Mouse (Mus musculus) MEL (cell line): Measurements from ENCODE around the gene Cnot6l. TPM values are rescaled to one million over a fixed set of nuclear protein-coding genes. Genes with fewer than 3 reads are reported as not detected.

Experiments
- DNase-seq: peaks from one replicate; pipeline ENCODE4 v3.0.0; 2011; ENCODE audit warnings: low read depth, low spot score
- H3K27ac ChIP-seq: 2 replicates; pipeline ENCODE4 v1.5.1; 2012; ENCODE audit warnings: low read depth, mild to moderate bottlenecking, control low read depth, low read length, moderate library complexity; ENCODE audit not compliant: control insufficient read depth
- H3K27me3 ChIP-seq, 2 experiments: fragments of 150-350 bp in 1 of 2; sonication (generic) in 1 of 2; 2 replicates each; pipeline ENCODE4 v1.6.1; 2012; ENCODE audit warnings: low read length in 2 of 2, mild to moderate bottlenecking in 2 of 2, improper control_type of control experiment in 1 of 2, moderate library complexity in 1 of 2; ENCODE audit not compliant: insufficient read depth in 2 of 2, control insufficient read depth in 1 of 2
- H3K36me3 ChIP-seq, 2 experiments: 2 replicates each; pipeline ENCODE4 v1.6.1; 2012 to 2014; ENCODE audit warnings: low read length in 2 of 2, improper control_type of control experiment in 1 of 2, inconsistent platforms in 1 of 2, mild to moderate bottlenecking in 1 of 2; ENCODE audit not compliant: insufficient read depth in 2 of 2, control insufficient read depth in 1 of 2
- H3K4me1 ChIP-seq, 2 experiments: fragments of 150-350 bp in 1 of 2; sonication (generic) in 1 of 2; 2 replicates each; pipeline ENCODE4 v1.6.1; 2012; ENCODE audit warnings: low read length in 2 of 2, improper control_type of control experiment in 1 of 2, mild to moderate bottlenecking in 1 of 2; ENCODE audit not compliant: insufficient read depth in 2 of 2, control insufficient read depth in 1 of 2
- H3K4me3 ChIP-seq, 2 experiments: fragments of 150-350 bp in 1 of 2; sonication (generic) in 1 of 2; 2 replicates each; pipeline ENCODE4 v1.5.1; 2012; ENCODE audit warnings: low read depth in 2 of 2, low read length in 2 of 2, mild to moderate bottlenecking in 2 of 2, moderate library complexity in 2 of 2, control low read depth in 1 of 2, improper control_type of control experiment in 1 of 2; ENCODE audit not compliant: control insufficient read depth in 1 of 2, insufficient read depth in 1 of 2
- H3K79me2 ChIP-seq: 2 replicates; pipeline ENCODE4 v1.6.1; 2012; ENCODE audit warnings: mild to moderate bottlenecking, low read length, moderate library complexity; ENCODE audit not compliant: control insufficient read depth, poor library complexity, insufficient read depth
- H3K9ac ChIP-seq: 2 replicates; pipeline ENCODE4 v1.6.1; 2012; ENCODE audit warnings: low read depth, mild to moderate bottlenecking, control low read depth, low read length, moderate library complexity; ENCODE audit not compliant: control insufficient read depth, poor library complexity, severe bottlenecking
- H3K9me3 ChIP-seq: fragments of 150-350 bp; sonication (generic); replicated peaks from 2 replicates; pipeline ENCODE4 v1.6.1; 2012; ENCODE audit warnings: mild to moderate bottlenecking, low read length, improper control_type of control experiment, moderate library complexity; ENCODE audit not compliant: insufficient read depth
- BHLHE40 ChIP-seq: IDR thresholded peaks from 2 replicates; pipeline ENCODE4 v1.6.1; 2012; ENCODE audit warnings: low read depth, mild to moderate bottlenecking, inconsistent platforms, low read length, improper control_type of control experiment, borderline replicate concordance
- CHD2 ChIP-seq: IDR thresholded peaks from 2 replicates; pipeline ENCODE4 v1.6.1; 2011; ENCODE audit warnings: low read length, improper control_type of control experiment
- ELF1 ChIP-seq: IDR thresholded peaks from 2 replicates; pipeline ENCODE4 v1.6.1; 2014; ENCODE audit warnings: low read depth, mild to moderate bottlenecking, inconsistent platforms, low read length, improper control_type of control experiment, moderate library complexity
- HCFC1 ChIP-seq: IDR thresholded peaks from 2 replicates; pipeline ENCODE4 v1.6.1; 2012; ENCODE audit warnings: low read depth, mild to moderate bottlenecking, inconsistent platforms, low read length, improper control_type of control experiment, moderate library complexity
- JUND ChIP-seq: IDR thresholded peaks from 2 replicates; pipeline ENCODE4 v1.6.1; 2011; ENCODE audit warnings: low read depth, mild to moderate bottlenecking, improper control_type of control experiment, low read length
- MAFK ChIP-seq: IDR thresholded peaks from 2 replicates; pipeline ENCODE4 v1.6.1; 2011; ENCODE audit warnings: low read depth, mild to moderate bottlenecking, low read length, improper control_type of control experiment, borderline replicate concordance
- MYB ChIP-seq: IDR thresholded peaks from 2 replicates; pipeline ENCODE4 v1.6.1; 2011; ENCODE audit warnings: mild to moderate bottlenecking, low read depth, low read length, improper control_type of control experiment
- NELFE ChIP-seq: IDR thresholded peaks from 2 replicates; pipeline ENCODE4 v1.6.1; 2011; ENCODE audit warnings: low read depth, low read length, improper control_type of control experiment
- NRF1 ChIP-seq: IDR thresholded peaks from 2 replicates; pipeline ENCODE4 v1.6.1; 2014; ENCODE audit warnings: low read depth, mild to moderate bottlenecking, inconsistent platforms, low read length, improper control_type of control experiment, moderate library complexity; ENCODE audit not compliant: poor library complexity, insufficient read depth, severe bottlenecking
- POLR2AphosphoS2 ChIP-seq: IDR thresholded peaks from 2 replicates; pipeline ENCODE4 v1.6.1; 2011; ENCODE audit warnings: low read length, improper control_type of control experiment
- TCF12 ChIP-seq: IDR thresholded peaks from 2 replicates; pipeline ENCODE4 v1.6.1; 2014; ENCODE audit warnings: low read depth, mild to moderate bottlenecking, inconsistent platforms, low read length, improper control_type of control experiment, moderate library complexity
- UBTF ChIP-seq: IDR thresholded peaks from 2 replicates; pipeline ENCODE4 v1.6.1; 2012; ENCODE audit warnings: low read depth, mild to moderate bottlenecking, inconsistent platforms, low read length, improper control_type of control experiment, moderate library complexity, borderline replicate concordance; ENCODE audit not compliant: insufficient read depth
- USF2 ChIP-seq, 2 experiments: IDR thresholded peaks; 2 replicates each; pipeline ENCODE4 v1.6.1; 2011 to 2012; ENCODE audit warnings: improper control_type of control experiment in 2 of 2, low read length in 2 of 2, borderline replicate concordance in 1 of 2, inconsistent platforms in 1 of 2, low read depth in 1 of 2, mild to moderate bottlenecking in 1 of 2; ENCODE audit not compliant: insufficient read depth in 1 of 2
- ZC3H11A ChIP-seq: IDR thresholded peaks from 2 replicates; pipeline ENCODE4 v1.6.1; 2012; ENCODE audit warnings: low read depth, mild to moderate bottlenecking, inconsistent platforms, low read length, improper control_type of control experiment
- ZNF384 ChIP-seq: IDR thresholded peaks from 2 replicates; pipeline ENCODE4 v1.6.1; 2012; ENCODE audit warnings: low read depth, mild to moderate bottlenecking, inconsistent platforms, low read length, improper control_type of control experiment
- polyA plus RNA-seq, 2 experiments: library from polyadenylated mRNA; stranded (reverse) in 1 of 2; unstranded in 1 of 2; fragments of >175 nt in 1 of 2; fragments of >200 nt in 1 of 2; gene quantifications; 2 replicates each; pipeline versions ENCODE4 v1.2.1 to v1.2.4; 2012; ENCODE audit warnings: low replicate concordance in 2 of 2, low read depth in 1 of 2; ENCODE audit not compliant: insufficient read length in 2 of 2, insufficient read depth in 1 of 2, missing spikeins in 1 of 2
- total RNA-seq: library from RNA; depleted of rRNA; stranded (reverse); fragments of 300-350 nt; gene quantifications from 2 replicates; pipeline ENCODE4 v1.2.3, GENCODE M21; 2012

Gene Cnot6l
- total and polyA plus RNA-seq, 3 experiments, result 10.2 to 21.2 TPM; not detected in 1

GRCm38 (mm10) chr5:96200269-96200668, 36.3 kb upstream of the Cnot6l start (continued):
- TF ChIP-seq ELF1, result peak; percentile 58; the same call in 1 of the 2 replicates
- TF ChIP-seq MAFK, result peak; percentile 43; the same call in 1 of the 2 replicates
- TF ChIP-seq TCF12, result peak; percentile 82
- no peak for TF ChIP-seq ZC3H11A
- TF ChIP-seq NRF1, result no peak
- no peak for TF ChIP-seq NELFE
- TF ChIP-seq JUND, result no peak
- no peak for TF ChIP-seq CHD2
- no peak for TF ChIP-seq ZNF384
- no peak for TF ChIP-seq UBTF
- no peak for TF ChIP-seq USF2 (IDR thresholded peaks at IDR 0.05; ENCODE audit: borderline replicate concordance in 1 of 2, insufficient read depth in 1 of 2, low read depth in 1 of 2, low read length in 2 of 2)
- no peak for TF ChIP-seq MYB
- TF ChIP-seq HCFC1, result no peak

DNA sequence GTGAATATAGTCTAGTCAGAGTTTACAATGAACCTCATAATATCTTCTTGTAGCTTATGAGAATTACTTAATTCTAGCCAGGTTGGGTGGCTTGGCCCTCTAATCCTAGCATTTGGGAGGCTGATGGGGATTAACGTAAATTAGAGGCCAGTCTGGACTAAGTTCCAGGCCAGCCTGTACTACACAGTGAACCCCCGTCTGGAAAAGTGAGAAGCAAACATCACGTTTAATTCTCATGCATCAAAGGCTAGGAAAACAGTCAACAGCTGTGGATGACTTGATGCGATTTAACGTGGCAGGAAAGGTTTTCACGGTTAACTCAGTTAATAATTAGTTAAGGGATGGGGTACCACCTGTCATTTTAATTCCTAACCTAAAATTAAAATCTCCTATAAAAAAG, 34.3 kb upstream of the Cnot6l start:
- Histone ChIP-seq H3K27me3 (peaks cover 0 to 3% of the 10 kb centered on the region in 2 experiments; a peak in 1 of 4 replicates), H3K4me1 (peaks cover 12 to 21% of the 10 kb centered on the region in 2 experiments), H3K9ac (no peak overlapping the region), H3K27ac (no peak overlapping the region), H3K36me3 (peaks cover 0 to 28% of the 10 kb centered on the region in 2 experiments; a peak in 2 of 4 replicates), H3K4me3 (no peak overlapping the region), H3K9me3 (no peaks in the 10 kb centered on the region), H3K79me2 (no peaks in the 10 kb centered on the region)
- DNase-seq, result no peak
- TF ChIP-seq BHLHE40, result no peak

DNA sequence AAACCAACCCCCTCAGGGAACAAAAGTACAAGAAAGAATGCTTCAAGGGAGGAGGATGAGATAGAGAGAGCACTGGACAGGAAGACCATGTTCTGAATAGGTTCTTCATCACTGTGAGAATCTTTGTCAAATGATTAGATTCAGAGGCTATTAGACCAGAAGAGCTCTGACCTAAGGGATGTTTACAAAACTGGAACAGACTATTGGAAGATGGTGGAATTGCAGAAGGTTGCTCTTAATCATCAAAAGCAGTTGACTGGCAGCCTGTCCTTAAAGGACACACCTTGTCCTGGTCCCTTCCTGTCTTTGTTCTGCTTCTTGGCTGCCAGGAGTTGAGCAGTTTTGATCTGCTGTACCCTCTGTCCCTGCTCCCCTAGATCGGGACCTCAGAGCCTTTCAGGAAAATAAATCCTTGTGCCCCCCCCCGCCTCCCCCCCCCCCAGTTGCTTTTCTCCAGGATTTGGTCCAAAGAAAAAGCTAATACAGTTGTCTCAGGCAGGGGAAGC, 32.6 kb upstream of the Cnot6l start:
- Histone ChIP-seq H3K9me3 (no peaks in the 10 kb centered on the region), H3K4me1 (peaks cover 8 to 15% of the 10 kb centered on the region in 2 experiments), H3K4me3 (no peak overlapping the region), H3K9ac (no peak overlapping the region), H3K27ac (no peak overlapping the region), H3K36me3 (peaks cover 0 to 20% of the 10 kb centered on the region in 2 experiments; a peak in 2 of 4 replicates), H3K79me2 (no peaks in the 10 kb centered on the region), H3K27me3 (peaks cover 0 to 3% of the 10 kb centered on the region in 2 experiments; a peak in 1 of 4 replicates)
- DNase-seq, result no peak
- TF ChIP-seq ELF1 (no peak), POLR2AphosphoS2 (no peak)
